Mouse (Mus musculus): ENCODE data around the gene Pacsin3.

Pacsin3 gene

DNA sequence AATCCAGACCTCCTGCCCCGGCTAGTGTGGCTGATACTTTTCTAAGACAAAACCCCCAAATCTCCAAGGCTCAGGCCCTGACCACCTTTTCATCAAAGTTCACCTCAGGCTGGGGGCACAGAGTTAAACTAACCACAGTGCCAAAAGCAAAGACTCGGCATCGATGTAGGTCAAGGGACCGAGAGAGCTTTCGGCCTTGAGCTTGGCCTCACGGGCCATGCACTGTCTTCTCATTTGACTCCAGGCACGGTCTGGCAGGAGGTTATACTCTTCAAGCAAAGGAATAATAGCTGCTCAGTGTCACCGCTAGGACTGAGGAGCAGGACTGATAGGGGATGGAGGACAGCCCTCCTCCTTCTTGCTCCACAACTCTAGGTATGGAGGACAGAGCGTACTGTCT, 50.2 kb downstream of the Pacsin3 start:
- DNase-seq (ENCODE audit: low read depth, low spot score) = no peak

DNA sequence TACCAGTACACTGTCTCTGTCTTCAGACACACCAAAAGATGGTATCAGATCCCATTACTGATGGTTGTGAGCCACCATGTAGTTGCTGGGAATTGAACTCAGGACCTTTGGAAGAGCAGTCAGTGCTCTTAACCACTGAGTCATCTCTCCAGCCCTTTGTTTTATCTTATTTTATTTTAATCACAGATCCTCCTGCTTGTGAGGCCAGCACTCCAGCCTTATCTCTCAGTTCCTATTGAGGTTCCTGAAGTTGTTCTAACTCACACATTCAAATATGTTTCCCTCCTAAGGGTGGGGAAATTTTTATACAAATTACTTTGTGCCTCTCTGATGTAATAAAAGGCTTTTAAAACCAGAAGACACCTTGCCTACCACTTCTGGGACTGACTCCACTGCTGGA, 50.8 kb downstream of the Pacsin3 start:
- DNase-seq (ENCODE audit: low read depth, low spot score) = peak; percentile 26

DNA sequence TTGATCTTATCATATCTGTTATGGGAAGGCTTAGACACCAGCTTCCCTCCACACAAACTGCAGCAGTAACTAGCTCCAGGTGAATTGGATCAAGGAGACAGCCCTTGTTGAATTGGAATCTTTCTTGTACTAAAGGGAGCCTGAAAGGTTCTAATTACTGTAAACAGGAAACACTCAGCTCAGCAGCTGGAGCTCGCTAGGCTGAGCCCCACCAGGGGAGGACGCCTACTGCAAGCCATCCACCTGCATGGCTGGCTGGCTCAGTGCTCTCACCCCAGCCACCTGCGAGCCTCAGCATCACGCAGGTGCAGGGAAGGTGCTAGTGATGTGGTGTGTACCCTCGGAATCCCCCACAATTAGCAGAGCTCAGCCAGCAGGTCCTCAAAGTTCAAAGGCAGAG, 52.9 kb downstream of the Pacsin3 start:
- peak; percentile 93 for DNase-seq (ENCODE audit: low read depth, low spot score)

DNA sequence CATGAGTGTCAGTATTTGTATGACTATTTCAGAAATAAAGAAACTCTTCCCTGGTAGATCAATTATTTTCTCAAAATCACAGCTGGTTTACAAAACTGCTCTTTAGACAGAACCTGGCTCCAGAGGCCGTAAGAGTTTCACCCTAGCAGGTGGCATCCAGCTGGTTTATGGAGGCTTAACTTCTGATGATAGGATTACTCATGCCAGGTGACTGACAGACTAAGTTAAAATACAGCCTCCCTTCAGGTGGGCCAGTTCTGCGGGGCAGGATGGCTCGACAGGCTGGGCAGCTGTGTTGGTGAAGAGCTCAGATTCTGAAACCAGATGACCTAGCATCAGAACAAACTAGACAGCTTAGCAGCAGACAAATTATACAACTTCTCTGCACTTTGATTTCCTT, 53.8 kb downstream of the Pacsin3 start:
- peak; percentile 82 for DNase-seq (ENCODE audit: low read depth, low spot score)

DNA sequence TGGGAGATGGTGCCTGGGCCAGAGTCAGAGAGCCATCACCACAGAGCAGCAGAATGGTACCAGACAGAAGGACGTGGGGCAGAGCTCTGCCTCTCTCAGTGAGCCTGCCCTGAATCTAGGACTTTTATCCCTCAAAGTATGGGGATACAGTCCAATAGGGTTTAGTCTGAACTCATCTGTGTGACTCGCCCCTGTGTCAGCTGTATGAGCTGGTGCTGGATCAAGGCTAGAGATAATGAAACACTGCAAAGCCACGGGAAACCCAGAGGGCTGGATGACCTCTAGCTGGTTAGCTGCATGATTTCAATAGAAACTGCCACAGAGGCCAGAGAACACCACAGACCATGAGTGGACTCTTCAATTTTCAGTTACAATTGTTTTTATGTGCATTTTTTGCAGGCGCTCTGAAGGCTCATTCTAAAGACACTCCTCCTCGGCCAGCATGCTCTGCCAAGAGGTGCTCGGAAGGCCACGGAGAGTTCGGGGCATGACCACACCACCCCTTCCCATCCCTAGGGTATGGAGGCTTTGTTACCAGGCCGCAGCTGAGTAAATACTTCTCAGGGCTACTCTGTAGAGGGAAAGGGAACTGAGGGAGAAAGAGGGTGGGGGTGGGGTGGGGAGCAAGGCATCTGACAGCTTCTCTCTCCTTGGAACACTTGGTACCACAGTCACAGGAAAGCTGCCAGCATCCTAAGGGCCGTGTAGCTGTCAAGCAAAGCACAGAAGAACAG, 57.0 kb downstream of the Pacsin3 start:
- DNase-seq (ENCODE audit: low read depth, low spot score) = no peak

DNA sequence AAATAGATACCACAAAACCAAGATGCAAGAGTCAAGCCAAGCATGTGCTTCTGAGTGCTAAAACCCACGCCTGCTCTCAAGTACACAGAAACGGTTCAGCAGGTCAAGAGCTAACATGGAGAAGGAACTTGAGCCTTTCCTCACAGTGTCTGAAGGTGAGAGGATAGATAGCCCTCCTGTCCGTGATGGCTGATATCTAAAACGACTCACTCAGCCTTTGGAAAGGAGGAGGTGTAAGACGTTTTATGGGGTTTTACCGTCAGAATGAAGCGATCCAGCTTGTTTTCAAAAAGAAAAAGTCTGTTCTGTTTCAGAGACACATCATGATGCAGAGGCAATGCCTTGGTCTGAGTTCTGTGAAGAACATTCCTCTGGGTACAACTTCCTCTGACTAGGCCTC, 58.4 kb downstream of the Pacsin3 start:
- DNase-seq (ENCODE audit: low read depth, low spot score) = no peak
